Mouse (Mus musculus): Measurements from ENCODE around the gene Wnt3. TPM values are rescaled to one million over a fixed set of nuclear protein-coding genes. Genes with fewer than 3 reads are reported as not detected.

The Wnt3 gene
- polyA plus RNA-seq (2014; fragmentation: Nextera tagmentation; extraction: Ambion mirVana) = 0.09 TPM in 1 of 2 replicates, not detected in the other

- WGBS = under 1% methylated on average over 60 of the region's 60 CpGs
- Histone ChIP-seq H3K36me3 (ENCODE audit: control insufficient read depth, insufficient read depth, low read length) (no peaks in the 10 kb centered on the region), H3K9me3 (ENCODE audit: control insufficient read depth, low read length) (no peaks in the 10 kb centered on the region), H3K4me3 (ENCODE audit: low read length) (peak within 1 kb of the TSS; percentile 36), H3K9ac (ENCODE audit: low read depth, low read length) (peak within 1 kb of the TSS; percentile 23; the same call in 1 of the 2 replicates), H3K27ac (ENCODE audit: low read depth, low read length) (no peak within 1 kb of the TSS), H3K27me3 (ENCODE audit: control insufficient read depth, insufficient read depth, low read length) (peaks cover 85% of the 10 kb centered on the region), H3K4me2 (replicated peaks; ENCODE audit: low read depth, low read length) (peak within 1 kb of the TSS; percentile 45), H3K4me1 (ENCODE audit: control insufficient read depth, insufficient read depth, low read length) (peaks cover 11% of the 10 kb centered on the region; the same call in 1 of the 2 replicates)
- ATAC-seq (ENCODE audit: low FRiP score, low TSS enrichment) = peak; percentile 18; the same call in 1 of the 2 replicates
These were observed at the start of gene Wnt3 for GRCm38 (mm10) chr11:103773387-103774227. TSS of gene Wnt3 (plus strand) at chr11:103774150.

- H3K4me1 ChIP-seq (ENCODE audit: control insufficient read depth, insufficient read depth, low read length) = peaks cover 7% of the 10 kb centered on the region
- H3K36me3 ChIP-seq (ENCODE audit: control insufficient read depth, insufficient read depth, low read length) = no peaks in the 10 kb centered on the region
- H3K4me3 ChIP-seq (ENCODE audit: low read length) = no peak overlapping the region
- WGBS = 62% methylated on average over 11 of the region's 11 CpGs
- H3K9ac ChIP-seq (ENCODE audit: low read depth, low read length) = no peak overlapping the region
- H3K27me3 ChIP-seq (ENCODE audit: control insufficient read depth, insufficient read depth, low read length) = peaks cover 2% of the 10 kb centered on the region; the same call in 1 of the 2 replicates
- H3K9me3 ChIP-seq (ENCODE audit: control insufficient read depth, low read length) = no peaks in the 10 kb centered on the region; the same call in 1 of the 2 replicates
- no peak for ATAC-seq (ENCODE audit: low FRiP score, low TSS enrichment)
- H3K27ac ChIP-seq (ENCODE audit: low read depth, low read length) = no peak overlapping the region
- H3K4me2 ChIP-seq (replicated peaks; ENCODE audit: low read depth, low read length) = no peak overlapping the region
These were observed 49.6 kb upstream of the Wnt3 start for GRCm38 (mm10) chr11:103724331-103724771.

GRCm38 (mm10) chr11:103729282-103729985 lies 44.5 kb upstream of the Wnt3 start:
- no peak for ATAC-seq (ENCODE audit: low FRiP score, low TSS enrichment)
- 72% methylated on average over 9 of the region's 9 CpGs for WGBS
- no peaks in the 10 kb centered on the region for H3K36me3 ChIP-seq (ENCODE audit: control insufficient read depth, insufficient read depth, low read length)
- H3K27ac ChIP-seq (ENCODE audit: low read depth, low read length) = no peak overlapping the region
- H3K9me3 ChIP-seq (ENCODE audit: control insufficient read depth, low read length) = no peaks in the 10 kb centered on the region; the same call in 1 of the 2 replicates
- no peak overlapping the region for H3K4me2 ChIP-seq (replicated peaks; ENCODE audit: low read depth, low read length)
- no peak overlapping the region for H3K4me3 ChIP-seq (ENCODE audit: low read length)
- no peak overlapping the region for H3K9ac ChIP-seq (ENCODE audit: low read depth, low read length)
- 0 out of 2 replicates have a peak, but pooled peaks cover 5% of the 10 kb centered on the region for H3K4me1 ChIP-seq (ENCODE audit: control insufficient read depth, insufficient read depth, low read length)
- peaks cover 14% of the 10 kb centered on the region for H3K27me3 ChIP-seq (ENCODE audit: control insufficient read depth, insufficient read depth, low read length)

GRCm38 (mm10) chr11:103731594-103731993 lies 42.4 kb upstream of the Wnt3 start:
- Histone ChIP-seq H3K4me2 (replicated peaks; ENCODE audit: low read depth, low read length) (no peak overlapping the region), H3K4me3 (ENCODE audit: low read length) (no peak overlapping the region), H3K4me1 (ENCODE audit: control insufficient read depth, insufficient read depth, low read length) (0 out of 2 replicates have a peak, but pooled peaks cover 5% of the 10 kb centered on the region), H3K27me3 (ENCODE audit: control insufficient read depth, insufficient read depth, low read length) (peaks cover 14% of the 10 kb centered on the region), H3K36me3 (ENCODE audit: control insufficient read depth, insufficient read depth, low read length) (no peaks in the 10 kb centered on the region), H3K9ac (ENCODE audit: low read depth, low read length) (no peak overlapping the region), H3K27ac (ENCODE audit: low read depth, low read length) (no peak overlapping the region), H3K9me3 (ENCODE audit: control insufficient read depth, low read length) (no peaks in the 10 kb centered on the region)
- WGBS = 84% methylated on average over 9 of the region's 9 CpGs
- no peak for ATAC-seq (ENCODE audit: low FRiP score, low TSS enrichment)

GRCm38 (mm10) chr11:103732306-103732705 lies 41.6 kb upstream of the Wnt3 start:
- Histone ChIP-seq H3K9ac (ENCODE audit: low read depth, low read length) (no peak overlapping the region), H3K27me3 (ENCODE audit: control insufficient read depth, insufficient read depth, low read length) (peaks cover 14% of the 10 kb centered on the region), H3K4me3 (ENCODE audit: low read length) (no peak overlapping the region), H3K27ac (ENCODE audit: low read depth, low read length) (no peak overlapping the region), H3K4me2 (replicated peaks; ENCODE audit: low read depth, low read length) (no peak overlapping the region), H3K36me3 (ENCODE audit: control insufficient read depth, insufficient read depth, low read length) (no peaks in the 10 kb centered on the region), H3K4me1 (ENCODE audit: control insufficient read depth, insufficient read depth, low read length) (peaks cover 8% of the 10 kb centered on the region; the same call in 1 of the 2 replicates), H3K9me3 (ENCODE audit: control insufficient read depth, low read length) (no peaks in the 10 kb centered on the region)
- ATAC-seq (ENCODE audit: low FRiP score, low TSS enrichment) = no peak
- WGBS = 88% methylated on average over 7 of the region's 7 CpGs

GRCm38 (mm10) chr11:103733069-103733468 lies 40.9 kb upstream of the Wnt3 start:
- no peak overlapping the region for H3K4me3 ChIP-seq (ENCODE audit: low read length)
- peaks cover 11% of the 10 kb centered on the region; the same call in 1 of the 2 replicates for H3K4me1 ChIP-seq (ENCODE audit: control insufficient read depth, insufficient read depth, low read length)
- no peaks in the 10 kb centered on the region for H3K9me3 ChIP-seq (ENCODE audit: control insufficient read depth, low read length)
- no peaks in the 10 kb centered on the region for H3K36me3 ChIP-seq (ENCODE audit: control insufficient read depth, insufficient read depth, low read length)
- no peak overlapping the region for H3K9ac ChIP-seq (ENCODE audit: low read depth, low read length)
- H3K27me3 ChIP-seq (ENCODE audit: control insufficient read depth, insufficient read depth, low read length) = peaks cover 14% of the 10 kb centered on the region
- 67% methylated on average over 4 of the region's 4 CpGs for WGBS
- no peak for ATAC-seq (ENCODE audit: low FRiP score, low TSS enrichment)
- no peak overlapping the region for H3K27ac ChIP-seq (ENCODE audit: low read depth, low read length)
- no peak overlapping the region for H3K4me2 ChIP-seq (replicated peaks; ENCODE audit: low read depth, low read length)

GRCm38 (mm10) chr11:103733961-103734360 lies 40.0 kb upstream of the Wnt3 start:
- no peak for ATAC-seq (ENCODE audit: low FRiP score, low TSS enrichment)
- H3K4me1 ChIP-seq (ENCODE audit: control insufficient read depth, insufficient read depth, low read length) = peaks cover 11% of the 10 kb centered on the region; the same call in 1 of the 2 replicates
- peaks cover 14% of the 10 kb centered on the region for H3K27me3 ChIP-seq (ENCODE audit: control insufficient read depth, insufficient read depth, low read length)
- H3K27ac ChIP-seq (ENCODE audit: low read depth, low read length) = peak overlapping the region; percentile 51; the same call in 1 of the 2 replicates
- no peaks in the 10 kb centered on the region for H3K9me3 ChIP-seq (ENCODE audit: control insufficient read depth, low read length)
- H3K9ac ChIP-seq (ENCODE audit: low read depth, low read length) = no peak overlapping the region
- no peak overlapping the region for H3K4me3 ChIP-seq (ENCODE audit: low read length)
- no peaks in the 10 kb centered on the region for H3K36me3 ChIP-seq (ENCODE audit: control insufficient read depth, insufficient read depth, low read length)
- WGBS = 82% methylated on average over 2 of the region's 2 CpGs
- H3K4me2 ChIP-seq (replicated peaks; ENCODE audit: low read depth, low read length) = no peak overlapping the region

- H3K27me3 ChIP-seq (ENCODE audit: control insufficient read depth, insufficient read depth, low read length) = peaks cover 10% of the 10 kb centered on the region
- ATAC-seq (ENCODE audit: low FRiP score, low TSS enrichment) = no peak
- no peaks in the 10 kb centered on the region for H3K36me3 ChIP-seq (ENCODE audit: control insufficient read depth, insufficient read depth, low read length)
- no peaks in the 10 kb centered on the region for H3K9me3 ChIP-seq (ENCODE audit: control insufficient read depth, low read length)
- WGBS = 68% methylated on average over 5 of the region's 5 CpGs
- H3K27ac ChIP-seq (ENCODE audit: low read depth, low read length) = peak overlapping the region; percentile 51; the same call in 1 of the 2 replicates
- no peak overlapping the region for H3K9ac ChIP-seq (ENCODE audit: low read depth, low read length)
- H3K4me3 ChIP-seq (ENCODE audit: low read length) = no peak overlapping the region
- no peak overlapping the region for H3K4me2 ChIP-seq (replicated peaks; ENCODE audit: low read depth, low read length)
- peaks cover 11% of the 10 kb centered on the region; the same call in 1 of the 2 replicates for H3K4me1 ChIP-seq (ENCODE audit: control insufficient read depth, insufficient read depth, low read length)
These were observed 39.4 kb upstream of the Wnt3 start for GRCm38 (mm10) chr11:103734411-103735045.
